Mouse (Mus musculus): ENCODE results near the gene Nudc. TPM values are rescaled to one million over a fixed set of nuclear protein-coding genes. Genes with fewer than 3 reads are reported as not detected.

The Nudc gene
- polyA plus RNA-seq, 2 experiments: 180 to 184 TPM

DNA sequence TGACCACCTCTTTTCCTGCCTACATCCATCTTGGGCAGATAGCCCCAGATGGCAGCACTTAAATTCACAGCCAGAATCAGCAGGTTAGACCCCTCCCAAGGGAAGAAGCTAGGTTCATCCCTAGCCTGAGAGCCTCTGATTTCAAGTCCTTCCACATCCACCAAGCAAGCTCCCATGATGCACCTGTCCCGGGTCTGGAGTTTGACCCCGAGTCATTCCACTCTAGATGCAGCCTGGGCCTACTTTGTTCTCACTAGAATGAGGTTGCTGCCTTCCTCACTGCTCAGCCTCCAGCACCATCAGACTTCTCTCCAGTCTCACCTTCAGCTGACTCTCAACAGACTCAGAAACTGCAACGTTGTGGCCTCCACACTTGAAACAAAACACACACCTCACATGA lies 9.7 kb downstream of the Nudc start:
- peaks cover 94% of the 10 kb centered on the region for H3K36me3 ChIP-seq (ENCODE audit: control insufficient read depth, insufficient read depth, low read length)
- no peak for ATAC-seq (ENCODE audit: low FRiP score, low read depth)
- no peaks in the 10 kb centered on the region for H3K9me3 ChIP-seq (ENCODE audit: control insufficient read depth, low read length)
- H3K4me3 ChIP-seq (replicated peaks; ENCODE audit: low read length): no peak overlapping the region
- TF ChIP-seq POLR2A (IDR thresholded peaks at IDR 0.05; ENCODE audit: borderline replicate concordance, extremely low read depth, insufficient read depth, insufficient read length): no peak
- no peak overlapping the region for H3K4me2 ChIP-seq (replicated peaks; ENCODE audit: low read depth, low read length, severe bottlenecking)
- no peak overlapping the region for H3K27ac ChIP-seq (replicated peaks; ENCODE audit: low read depth, low read length)
- H3K4me1 ChIP-seq (ENCODE audit: control insufficient read depth, insufficient read depth, low read length): no peaks in the 10 kb centered on the region
- no peak for DNase-seq (ENCODE audit: low spot score)
- no peaks in the 10 kb centered on the region for H3K27me3 ChIP-seq (ENCODE audit: control insufficient read depth, insufficient read depth, low read length)
- 88% methylated on average over 3 of the region's 3 CpGs for WGBS
- no peak overlapping the region for H3K9ac ChIP-seq (ENCODE audit: low read depth, low read length, severe bottlenecking)

DNA sequence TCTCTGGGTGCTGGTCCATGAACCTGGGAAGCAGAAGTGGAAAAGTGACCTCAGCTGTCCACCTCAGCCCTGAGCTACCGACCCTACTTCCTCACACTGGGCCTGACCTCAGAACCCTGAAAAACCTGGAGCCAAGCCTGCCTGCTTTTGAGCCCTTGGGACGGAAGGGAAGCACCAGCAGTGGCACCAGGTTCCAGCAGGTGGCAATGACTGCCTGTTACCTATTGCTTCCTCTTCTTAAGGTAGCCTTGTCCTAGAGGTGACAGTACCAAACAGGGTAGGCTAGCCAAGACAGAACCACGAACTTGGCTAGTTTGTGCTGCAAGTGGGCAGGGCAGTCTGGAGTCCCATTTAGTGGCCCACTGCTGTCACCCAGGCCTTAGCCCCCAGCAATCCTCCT lies 13.0 kb downstream of the Nudc start:
- no peak overlapping the region for H3K4me3 ChIP-seq (replicated peaks; ENCODE audit: low read length)
- H3K9me3 ChIP-seq (ENCODE audit: control insufficient read depth, low read length): no peaks in the 10 kb centered on the region
- no peak for TF ChIP-seq POLR2A (IDR thresholded peaks at IDR 0.05; ENCODE audit: borderline replicate concordance, extremely low read depth, insufficient read depth, insufficient read length)
- ATAC-seq (ENCODE audit: low FRiP score, low read depth) (no peak), DNase-seq (ENCODE audit: low spot score) (no peak)
- no peaks in the 10 kb centered on the region for H3K27me3 ChIP-seq (ENCODE audit: control insufficient read depth, insufficient read depth, low read length)
- no peak overlapping the region for H3K27ac ChIP-seq (replicated peaks; ENCODE audit: low read depth, low read length)
- H3K4me1 ChIP-seq (ENCODE audit: control insufficient read depth, insufficient read depth, low read length): no peaks in the 10 kb centered on the region
- no peak overlapping the region for H3K9ac ChIP-seq (ENCODE audit: low read depth, low read length, severe bottlenecking)
- 82% methylated on average over 3 of the region's 3 CpGs for WGBS
- H3K4me2 ChIP-seq (replicated peaks; ENCODE audit: low read depth, low read length, severe bottlenecking): no peak overlapping the region
- H3K36me3 ChIP-seq (ENCODE audit: control insufficient read depth, insufficient read depth, low read length): peaks cover 91% of the 10 kb centered on the region

DNA sequence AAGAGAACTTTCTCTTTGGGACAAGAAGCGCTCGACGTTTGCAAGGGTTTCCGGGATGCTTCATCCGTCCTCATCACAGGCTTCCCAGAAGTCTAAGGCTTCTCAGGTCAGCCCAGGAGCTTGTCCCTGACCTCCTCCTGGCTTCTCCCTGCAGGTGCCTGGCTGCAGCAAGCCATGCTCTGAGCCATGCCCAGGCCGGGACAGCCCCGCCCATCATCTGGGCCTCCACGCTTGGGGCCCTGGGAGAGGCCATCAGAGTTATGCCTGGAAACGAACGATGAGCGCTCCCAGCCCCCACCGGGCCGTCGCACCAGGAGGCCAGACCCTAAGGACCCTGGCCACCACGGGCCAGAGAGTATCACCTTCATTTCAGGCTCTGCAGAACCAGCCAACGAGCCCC lies 18.0 kb downstream of the Nudc start:
- ATAC-seq (ENCODE audit: low FRiP score, low read depth): no peak
- WGBS: 69% methylated on average over 16 of the region's 16 CpGs
- H3K27ac ChIP-seq (replicated peaks; ENCODE audit: low read depth, low read length): no peak overlapping the region

DNA sequence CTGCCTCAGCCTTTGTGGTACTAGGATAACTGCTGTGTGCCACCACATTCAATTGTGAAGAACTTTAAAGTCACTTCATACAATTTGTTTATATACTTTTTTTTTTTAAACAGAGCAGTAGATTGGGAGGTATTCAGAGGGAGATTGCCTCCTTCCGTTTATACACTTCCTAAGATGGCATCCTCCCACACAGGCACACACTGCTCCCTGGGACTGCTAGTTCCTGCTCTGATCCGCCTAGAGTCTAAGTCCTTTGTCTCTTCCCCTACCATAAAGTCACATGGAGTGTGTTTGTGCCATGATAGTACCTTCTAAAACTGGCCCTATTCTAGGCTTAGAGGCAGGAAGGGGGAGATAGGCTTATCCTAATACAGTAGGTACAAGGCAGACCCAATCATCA lies 24.3 kb downstream of the Nudc start:
- peaks cover 33% of the 10 kb centered on the region for H3K27me3 ChIP-seq (ENCODE audit: control insufficient read depth, insufficient read depth, low read length)
- ATAC-seq (ENCODE audit: low FRiP score, low read depth) (no peak), DNase-seq (ENCODE audit: low spot score) (no peak)
- H3K27ac ChIP-seq (replicated peaks; ENCODE audit: low read depth, low read length): no peak overlapping the region
- no peak overlapping the region for H3K9ac ChIP-seq (ENCODE audit: low read depth, low read length, severe bottlenecking)
- H3K4me3 ChIP-seq (replicated peaks; ENCODE audit: low read length): no peak overlapping the region
- TF ChIP-seq POLR2A (IDR thresholded peaks at IDR 0.05; ENCODE audit: borderline replicate concordance, extremely low read depth, insufficient read depth, insufficient read length): no peak
- H3K4me2 ChIP-seq (replicated peaks; ENCODE audit: low read depth, low read length, severe bottlenecking): no peak overlapping the region
- H3K4me1 ChIP-seq (ENCODE audit: control insufficient read depth, insufficient read depth, low read length): peaks cover 5% of the 10 kb centered on the region; the same call in 1 of the 2 replicates
- no peaks in the 10 kb centered on the region for H3K36me3 ChIP-seq (ENCODE audit: control insufficient read depth, insufficient read depth, low read length)
- 73% methylated on average over 2 of the region's 2 CpGs for WGBS
- H3K9me3 ChIP-seq (ENCODE audit: control insufficient read depth, low read length): no peaks in the 10 kb centered on the region

More for the DNA sequence above, 18.0 kb downstream of the Nudc start:
- Histone ChIP-seq H3K4me1 (ENCODE audit: control insufficient read depth, insufficient read depth, low read length) (no peaks in the 10 kb centered on the region), H3K4me2 (replicated peaks; ENCODE audit: low read depth, low read length, severe bottlenecking) (no peak overlapping the region), H3K9me3 (ENCODE audit: control insufficient read depth, low read length) (no peaks in the 10 kb centered on the region), H3K4me3 (replicated peaks; ENCODE audit: low read length) (no peak overlapping the region), H3K36me3 (ENCODE audit: control insufficient read depth, insufficient read depth, low read length) (peaks cover 48% of the 10 kb centered on the region), H3K27me3 (ENCODE audit: control insufficient read depth, insufficient read depth, low read length) (no peaks in the 10 kb centered on the region), H3K9ac (ENCODE audit: low read depth, low read length, severe bottlenecking) (no peak overlapping the region)
- DNase-seq (ENCODE audit: low spot score): no peak
- no peak for TF ChIP-seq POLR2A (IDR thresholded peaks at IDR 0.05; ENCODE audit: borderline replicate concordance, extremely low read depth, insufficient read depth, insufficient read length)

DNA sequence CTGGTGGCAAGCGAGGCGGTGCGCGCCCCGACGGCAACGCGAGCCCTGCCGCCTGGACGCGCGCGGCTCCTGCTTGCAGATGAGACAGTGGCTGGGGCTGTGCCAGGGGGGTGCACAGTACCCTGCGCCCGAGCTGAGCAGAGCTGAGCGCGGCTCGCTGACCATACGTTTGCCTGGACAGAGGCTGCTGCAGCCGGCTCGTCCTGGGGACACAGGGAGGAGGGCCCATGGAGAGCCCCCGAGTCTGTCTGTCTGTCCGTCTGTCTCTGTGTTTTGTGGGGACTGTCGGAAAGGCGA lies 26.5 kb downstream of the Nudc start:
- Histone ChIP-seq H3K4me1 (ENCODE audit: control insufficient read depth, insufficient read depth, low read length) (peaks cover 5% of the 10 kb centered on the region; the same call in 1 of the 2 replicates), H3K36me3 (ENCODE audit: control insufficient read depth, insufficient read depth, low read length) (no peaks in the 10 kb centered on the region), H3K27me3 (ENCODE audit: control insufficient read depth, insufficient read depth, low read length) (peaks cover 33% of the 10 kb centered on the region), H3K4me3 (replicated peaks; ENCODE audit: low read length) (peak overlapping the region; percentile 44), H3K4me2 (replicated peaks; ENCODE audit: low read depth, low read length, severe bottlenecking) (peak overlapping the region; percentile 58), H3K9ac (ENCODE audit: low read depth, low read length, severe bottlenecking) (peak overlapping the region; percentile 61), H3K9me3 (ENCODE audit: control insufficient read depth, low read length) (no peaks in the 10 kb centered on the region), H3K27ac (replicated peaks; ENCODE audit: low read depth, low read length) (no peak overlapping the region)
- DNase-seq (ENCODE audit: low spot score) (no peak), ATAC-seq (ENCODE audit: low FRiP score, low read depth) (no peak)
- TF ChIP-seq POLR2A (IDR thresholded peaks at IDR 0.05; ENCODE audit: borderline replicate concordance, extremely low read depth, insufficient read depth, insufficient read length): no peak
- 5% methylated on average over 24 of the region's 25 CpGs for WGBS
